Comparison of ENCODE assay signal across 7 mouse cellular contexts in the genomic region with DNA sequence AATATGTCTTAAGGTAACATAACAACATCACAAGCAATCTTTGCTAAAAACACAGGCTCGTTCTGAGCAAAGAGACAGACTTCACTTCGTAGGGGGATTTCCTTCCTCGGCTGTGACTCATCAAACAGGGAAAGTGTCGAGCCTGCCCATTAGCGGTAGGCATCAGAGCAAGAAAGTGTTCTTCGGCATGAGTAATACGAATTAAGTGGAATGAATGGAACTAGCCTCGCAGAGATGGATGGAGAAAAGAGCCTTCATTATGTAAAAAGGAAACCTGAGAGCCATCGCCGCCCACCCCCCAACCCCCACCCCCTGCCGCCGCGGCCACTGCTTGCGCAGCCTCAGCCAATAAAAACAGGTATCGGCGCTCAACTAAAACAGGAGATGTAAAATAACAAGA. TPM values are rescaled to one million over a fixed set of nuclear protein-coding genes. Genes with fewer than 3 reads are reported as not detected.
DNase-seq lines count a peak whose midpoint lies in the region; ATAC-seq lines count a peak whose summit lies in the region.

No protein-coding gene starts in this region.

- WGBS in hindbrain, embryonic 16.5 days: 1% methylated on average over 16 of the region's 16 CpGs
- WGBS in midbrain, embryonic 15.5 days: 1% methylated on average over 16 of the region's 16 CpGs

- H3K27ac ChIP-seq in hindbrain, embryonic 16.5 days (ENCODE audit: low read depth, low read length): no peak overlapping the region
- H3K27ac ChIP-seq in midbrain, embryonic 15.5 days: no peak overlapping the region

- H3K9me3 ChIP-seq in hindbrain, embryonic 16.5 days (ENCODE audit: control insufficient read depth, low read length): no peaks in the 10 kb centered on the region
- no peaks in the 10 kb centered on the region for H3K9me3 ChIP-seq in midbrain, embryonic 15.5 days

- intact Hi-C loops in left cerebral cortex, postnatal 36 days (cut with DNase I): no loop called here

- H3K9ac ChIP-seq in hindbrain, embryonic 16.5 days (ENCODE audit: low read depth, low read length): peak overlapping the region; percentile 47
- no peak overlapping the region for H3K9ac ChIP-seq in midbrain, embryonic 15.5 days

- peaks cover 6% of the 10 kb centered on the region for H3K4me1 ChIP-seq in hindbrain, embryonic 16.5 days (ENCODE audit: control insufficient read depth, insufficient read depth, low read depth, low read length)
- H3K4me1 ChIP-seq in midbrain, embryonic 15.5 days: peaks cover 8% of the 10 kb centered on the region

- peak; percentile 4 for DNase-seq in thymus, postnatal 0 days (ENCODE audit: low spot score)
- DNase-seq in thymus, postnatal 10 days (ENCODE audit: low spot score in 2 of 2): no peak
- peak; percentile 80 for DNase-seq in embryo, embryonic 11 days
- DNase-seq in left cerebral cortex, postnatal 36 days (ENCODE audit: low spot score in 2 of 2): no peak
- no peak for DNase-seq in cerebellum, adult 9-11 months

- no peaks in the 10 kb centered on the region for H3K27me3 ChIP-seq in hindbrain, embryonic 16.5 days (replicated peaks; ENCODE audit: control insufficient read depth, insufficient read depth, low read length)
- H3K27me3 ChIP-seq in midbrain, embryonic 15.5 days (replicated peaks): peaks cover 6% of the 10 kb centered on the region

- peak overlapping the region; percentile 45 for H3K4me3 ChIP-seq in hindbrain, embryonic 16.5 days (ENCODE audit: low read length)
- peak overlapping the region; percentile 34 for H3K4me3 ChIP-seq in midbrain, embryonic 15.5 days

- H3K4me2 ChIP-seq in hindbrain, embryonic 16.5 days (ENCODE audit: low read length): peak overlapping the region; percentile 73
- peak overlapping the region; percentile 52 for H3K4me2 ChIP-seq in midbrain, embryonic 15.5 days

- no peaks in the 10 kb centered on the region for H3K36me3 ChIP-seq in hindbrain, embryonic 16.5 days (ENCODE audit: control insufficient read depth, insufficient read depth, low read length)
- no peaks in the 10 kb centered on the region for H3K36me3 ChIP-seq in midbrain, embryonic 15.5 days (replicated peaks)

- ATAC-seq in hindbrain, embryonic 16.5 days: peak; percentile 74
- ATAC-seq in midbrain, embryonic 15.5 days (replicated peaks): peak; percentile 72; the same call in 1 of the 2 replicates

RNA-seq across cellular contexts. Expression of gene Nebl, which starts 10.3 kb away (rescaled TPM):
- polyA plus RNA-seq in thymus, postnatal 0 days (2015; fragmentation: Nextera tagmentation; extraction: Ambion mirVana): 165 and 168 TPM in 2 replicates
- 13.5 and 16.4 TPM in 2 replicates for polyA plus RNA-seq in hindbrain, embryonic 16.5 days (2015; fragmentation: Nextera tagmentation; extraction: Ambion mirVana)
- 11.0 and 11.7 TPM in 2 replicates for polyA plus RNA-seq in midbrain, embryonic 15.5 days (2015; fragmentation: Nextera tagmentation; extraction: Ambion mirVana)
- 10 to 100 TPM; 70.4 to 79.5 TPM for total RNA-seq in left cerebral cortex, postnatal 36 days (2021)

Comparison
In these comparisons a context has a peak if more than half of its experiments do, and no peak if none do; other contexts are left out.
1. DNase-seq: peak in thymus, postnatal 0 days (single experiment) and embryo, embryonic 11 days (single experiment); none in thymus, postnatal 10 days (0 of 2), left cerebral cortex, postnatal 36 days (0 of 2) and cerebellum, adult 9-11 months (single experiment).